ENCODE assay signal across 8 mouse cellular contexts in genomic region chr17:6782611-6783005, GRCm38 (mm10). TPM values are rescaled to one million over a fixed set of nuclear protein-coding genes. Genes with fewer than 3 reads are reported as not detected.
A peak's percentile ranks its signal among the peaks of the same experiment; 100 is the strongest.
DNase-seq lines count a peak whose midpoint lies in the region; ATAC-seq and TF ChIP-seq lines count a peak whose summit lies in the region.

Ezr (minus strand) TSS chr17:6782784.

- DNase-seq in 3134 (ENCODE audit: extremely low read depth, insufficient read length, low spot score) = peak; percentile 99
- DNase-seq in adrenal gland, postnatal 10 days = peak; percentile 92
- DNase-seq in embryonic facial prominence, embryonic 10.5 days (ENCODE audit: low spot score) = peak; percentile 88
- no peak for DNase-seq in gonadal fat pad, adult 2 months (ENCODE audit: low read depth)
- peak; percentile 86 for DNase-seq in limb, embryonic 11.5 days (ENCODE audit: low spot score)
- DNase-seq in spleen, adult 18-20 months = peak; percentile 88 to 93

- peaks cover 44% of the 10 kb centered on the region for H3K4me1 ChIP-seq in embryonic facial prominence, embryonic 10.5 days
- peaks cover 3% of the 10 kb centered on the region for H3K4me1 ChIP-seq in intestine, postnatal 0 days (replicated peaks; ENCODE audit: control insufficient read depth, insufficient read depth, low read length)
- peaks cover 9% of the 10 kb centered on the region; the same call in 1 of the 2 replicates for H3K4me1 ChIP-seq in limb, embryonic 11.5 days (ENCODE audit: control insufficient read depth, insufficient read depth, low read length)
- H3K4me1 ChIP-seq in midbrain, embryonic 13.5 days (replicated peaks) = peaks cover 38% of the 10 kb centered on the region

- H3K4me3 ChIP-seq in embryonic facial prominence, embryonic 10.5 days = peak within 1 kb of the TSS; percentile 87
- H3K4me3 ChIP-seq in intestine, postnatal 0 days (ENCODE audit: low read depth, low read length) = peak within 1 kb of the TSS; percentile 88
- peak within 1 kb of the TSS; percentile 76 for H3K4me3 ChIP-seq in limb, embryonic 11.5 days (ENCODE audit: low read depth, low read length)
- H3K4me3 ChIP-seq in midbrain, embryonic 13.5 days (replicated peaks) = peak within 1 kb of the TSS; percentile 75

- H3K4me2 ChIP-seq in intestine, postnatal 0 days (replicated peaks; ENCODE audit: low read depth) = peak within 1 kb of the TSS; percentile 88
- H3K4me2 ChIP-seq in limb, embryonic 11.5 days (ENCODE audit: low read depth, severe bottlenecking) = peak within 1 kb of the TSS; percentile 91
- peak within 1 kb of the TSS; percentile 99 for H3K4me2 ChIP-seq in midbrain, embryonic 13.5 days (replicated peaks)

- peak within 1 kb of the TSS; percentile 92 for H3K27ac ChIP-seq in embryonic facial prominence, embryonic 10.5 days (replicated peaks)
- H3K27ac ChIP-seq in intestine, postnatal 0 days (ENCODE audit: low read depth, low read length) = peak within 1 kb of the TSS; percentile 97
- H3K27ac ChIP-seq in limb, embryonic 11.5 days (replicated peaks; ENCODE audit: low read depth, low read length) = 0 out of 2 replicates have a peak within 1 kb of the TSS, but pooled peaks have one; percentile 52
- H3K27ac ChIP-seq in midbrain, embryonic 13.5 days = no peak within 1 kb of the TSS

- under 1% methylated on average over 52 of the region's 52 CpGs for WGBS in embryonic facial prominence, embryonic 10.5 days
- under 1% methylated on average over 52 of the region's 52 CpGs for WGBS in intestine, postnatal 0 days
- under 1% methylated on average over 52 of the region's 52 CpGs for WGBS in limb, embryonic 11.5 days
- under 1% methylated on average over 52 of the region's 52 CpGs for WGBS in midbrain, embryonic 13.5 days

- ATAC-seq in intestine, postnatal 0 days = peak; percentile 82
- ATAC-seq in limb, embryonic 11.5 days (ENCODE audit: insufficient number of reproducible peaks, low FRiP score, low TSS enrichment, low read depth) = 0 out of 2 replicates have a peak, but pooled peaks have one; percentile 45
- ATAC-seq in midbrain, embryonic 13.5 days = peak; percentile 71

- TF ChIP-seq CTCF in intestine, postnatal 0 days (IDR thresholded peaks at IDR 0.05; ENCODE audit: low read depth) = peak; percentile 14

- no peaks in the 10 kb centered on the region for H3K9me3 ChIP-seq in embryonic facial prominence, embryonic 10.5 days
- no peaks in the 10 kb centered on the region for H3K9me3 ChIP-seq in intestine, postnatal 0 days (ENCODE audit: control insufficient read depth)
- H3K9me3 ChIP-seq in limb, embryonic 11.5 days (ENCODE audit: control insufficient read depth, low read length) = no peaks in the 10 kb centered on the region
- no peaks in the 10 kb centered on the region for H3K9me3 ChIP-seq in midbrain, embryonic 13.5 days

- peaks cover 46% of the 10 kb centered on the region for H3K27me3 ChIP-seq in embryonic facial prominence, embryonic 10.5 days (replicated peaks; ENCODE audit: low read depth, poor library complexity, severe bottlenecking)
- no peaks in the 10 kb centered on the region for H3K27me3 ChIP-seq in intestine, postnatal 0 days (replicated peaks; ENCODE audit: control insufficient read depth, insufficient read depth, low read length)
- H3K27me3 ChIP-seq in limb, embryonic 11.5 days (ENCODE audit: control insufficient read depth, insufficient read depth, low read length) = 0 out of 2 replicates have a peak, but pooled peaks cover 4% of the 10 kb centered on the region
- H3K27me3 ChIP-seq in midbrain, embryonic 13.5 days = peaks cover 64% of the 10 kb centered on the region

- peak within 1 kb of the TSS; percentile 92 for H3K9ac ChIP-seq in intestine, postnatal 0 days (ENCODE audit: low read depth, low read length)
- peak within 1 kb of the TSS; percentile 83 for H3K9ac ChIP-seq in limb, embryonic 11.5 days (ENCODE audit: low read length)
- peak within 1 kb of the TSS; percentile 73 for H3K9ac ChIP-seq in midbrain, embryonic 13.5 days (replicated peaks)

- H3K36me3 ChIP-seq in embryonic facial prominence, embryonic 10.5 days (replicated peaks) = no peaks in the 10 kb centered on the region
- no peaks in the 10 kb centered on the region for H3K36me3 ChIP-seq in intestine, postnatal 0 days (ENCODE audit: control insufficient read depth, insufficient read depth)
- H3K36me3 ChIP-seq in limb, embryonic 11.5 days (ENCODE audit: control insufficient read depth, insufficient read depth, low read length) = no peaks in the 10 kb centered on the region
- no peaks in the 10 kb centered on the region for H3K36me3 ChIP-seq in midbrain, embryonic 13.5 days

RNA-seq across cellular contexts. Expression of gene Ezr, which starts in this region (rescaled TPM):
- 10 to 100 TPM; 18.2 to 21.2 TPM for total RNA-seq in adrenal gland, postnatal 10 days (2021)
- 51.6 and 55.0 TPM in 2 replicates for polyA plus RNA-seq in embryonic facial prominence, embryonic 10.5 days (2016; fragmentation: Nextera tagmentation; extraction: Ambion mirVana)
- polyA plus RNA-seq in gonadal fat pad, adult 2 months (2012; rRNA removed) = 93.6 and 169 TPM in 2 replicates
- 342 and 379 TPM in 2 replicates for polyA plus RNA-seq in intestine, postnatal 0 days (2015; fragmentation: Nextera tagmentation; extraction: Ambion mirVana)
- 25.6 and 26.9 TPM in 2 replicates for polyA plus RNA-seq in limb, embryonic 11.5 days (2014; fragmentation: Nextera tagmentation; extraction: Ambion mirVana)
- polyA plus RNA-seq in midbrain, embryonic 13.5 days (2015; fragmentation: Nextera tagmentation; extraction: Ambion mirVana) = 36.2 and 43.1 TPM in 2 replicates
